Mouse (Mus musculus): Measurements from ENCODE around the gene Tmem186.

DNA sequence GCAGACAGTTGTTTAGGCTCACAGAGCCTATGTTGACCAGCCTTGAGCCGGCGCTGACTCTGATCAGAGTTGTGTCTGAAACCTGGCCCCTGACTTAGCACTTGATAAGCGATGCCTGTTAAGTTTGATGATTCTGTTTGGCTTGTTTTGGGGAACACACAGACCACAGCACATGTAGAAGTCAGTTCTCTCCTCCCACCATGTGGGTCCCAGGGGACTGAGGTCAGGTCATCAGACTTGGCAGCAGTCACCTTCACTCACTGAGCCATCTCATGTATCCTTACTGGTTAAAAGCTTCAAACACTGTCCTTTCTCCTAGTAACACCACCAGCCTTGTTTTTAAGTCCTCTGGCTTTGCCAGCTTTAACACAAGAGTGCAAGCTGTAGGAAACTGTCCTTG, 12.5 kb upstream of the Tmem186 start:
- no peak for TF ChIP-seq EP300 (IDR thresholded peaks at IDR 0.05; ENCODE audit: low read depth)
- TF ChIP-seq CTCF (IDR thresholded peaks at IDR 0.05; ENCODE audit: low read depth) = no peak

All from heart, postnatal 0 days (tissue).